Mouse (Mus musculus) gastrocnemius, postnatal 4 days (tissue): ENCODE data around the gene Slc11a1. TPM values are rescaled to one million over a fixed set of nuclear protein-coding genes. Genes with fewer than 3 reads are reported as not detected.
A peak's percentile ranks its signal among the peaks of the same experiment; 100 is the strongest.
"Not testable (repeated sequence)": the region's sequence is repeated elsewhere in the genome, so short reads cannot be mapped to it uniquely, and the experiment has no call there.

Experiments used
- DNase-seq, 2 experiments: peaks; one replicate each; pipeline ENCODE4 v3.0.0; 2021 to 2022; ENCODE audit warnings: low spot score in 2 of 2, mixed read lengths in 2 of 2
- total RNA-seq, 2 experiments: library from RNA; stranded (reverse); gene quantifications; 2 replicates each; pipeline ENCODE4 v1.2.3; 2021

Slc11a1 gene
- total RNA-seq, 2 experiments from 2014 or later = 4.5 to 4.6 TPM

DNA sequence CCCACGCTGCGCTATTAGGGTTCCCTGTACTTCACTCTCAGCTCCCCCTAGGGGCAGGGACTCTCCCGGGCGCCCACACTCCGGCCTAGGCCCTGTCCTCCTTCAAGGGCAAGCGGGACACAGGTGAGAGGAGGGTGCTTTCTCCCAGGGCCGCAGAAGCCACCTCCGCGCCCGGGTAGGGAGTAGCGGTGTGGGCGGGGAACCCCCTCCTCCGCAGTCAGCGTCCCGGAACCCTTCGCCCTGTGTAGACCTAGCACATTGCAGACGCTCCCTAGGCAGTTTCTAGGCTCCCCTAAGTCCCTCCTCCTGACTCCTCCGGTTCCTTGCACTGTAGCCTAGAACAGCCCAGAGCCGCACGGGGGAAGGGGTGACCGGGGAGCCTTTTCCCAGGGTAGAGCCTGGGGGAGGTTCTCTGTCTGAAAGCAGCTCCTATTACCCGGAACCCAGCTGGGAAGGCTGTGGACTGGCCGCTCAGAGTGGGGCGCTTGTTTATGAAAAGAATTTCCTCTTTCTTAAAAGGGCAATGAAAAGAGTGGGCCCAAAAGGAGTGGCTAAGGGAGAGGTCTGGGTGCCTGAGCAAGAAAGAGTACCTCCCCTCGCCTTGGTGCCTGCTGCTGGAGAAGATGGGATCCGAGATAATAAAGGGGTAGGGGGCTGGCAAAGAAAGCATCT is 11.9 kb downstream of the Slc11a1 start:
- DNase-seq = peak; percentile 77 to 91

GRCm38 (mm10) chr1:74387386-74387988 is 12.5 kb downstream of the Slc11a1 start:
- peak in 1 of 2 experiments; percentile 14 for DNase-seq

- DNase-seq = peak in 1 of 2 experiments; percentile 16
Measured at GRCm38 (mm10) chr1:74388398-74388920, 13.5 kb downstream of the Slc11a1 start.

DNA sequence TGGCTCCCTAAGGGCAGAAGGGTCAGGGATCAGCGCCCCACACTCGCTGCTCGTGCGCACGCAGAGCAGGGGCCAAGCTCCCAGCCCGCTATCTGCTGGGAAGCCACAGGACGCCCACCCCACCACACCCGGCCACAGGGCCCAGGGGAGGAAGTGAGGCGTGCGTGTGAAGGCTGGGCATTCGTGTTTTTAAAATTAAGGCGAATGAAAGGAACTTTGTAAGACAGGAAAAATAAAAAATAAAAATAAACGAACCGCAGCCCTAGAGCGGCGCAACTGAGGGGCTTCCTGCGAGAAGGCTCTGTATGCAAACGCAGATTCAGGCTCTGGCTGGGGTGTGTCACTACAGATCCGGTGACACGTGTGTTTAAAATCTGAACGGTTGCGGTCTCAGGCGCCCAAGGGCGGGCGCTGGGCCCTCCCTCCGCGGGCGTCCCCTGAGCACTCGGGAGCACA is 14.9 kb downstream of the Slc11a1 start:
- DNase-seq = peak in 1 of 2 experiments; percentile 17

DNA sequence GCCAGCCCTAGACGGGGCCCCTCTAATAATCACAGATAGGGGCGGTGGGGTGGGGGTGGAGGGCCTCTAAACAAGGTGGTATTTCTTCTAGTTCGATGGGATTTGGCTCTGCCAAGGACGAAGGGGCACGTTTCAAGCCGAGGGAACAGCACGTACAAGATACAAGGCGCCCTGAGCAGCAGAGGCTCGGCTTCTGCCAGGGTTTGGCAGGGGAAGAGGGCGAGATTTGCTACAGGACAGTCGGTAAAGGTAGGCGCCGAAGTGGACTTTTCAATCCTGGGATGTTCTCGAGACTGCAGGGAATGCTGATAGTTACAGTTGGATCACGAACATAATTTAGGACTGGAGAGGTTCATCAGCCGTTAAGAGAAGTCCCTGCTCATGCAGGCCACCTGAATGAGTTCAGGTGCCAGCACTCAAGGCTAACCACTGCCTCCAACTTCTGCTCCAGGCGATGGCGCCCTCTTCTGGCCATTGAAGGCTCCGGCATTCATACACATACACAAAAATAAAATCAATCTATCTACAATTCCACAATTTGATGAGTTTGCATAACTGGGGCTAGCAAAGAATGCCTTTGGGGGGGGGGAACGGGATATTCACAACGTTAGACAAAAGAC is 15.4 kb downstream of the Slc11a1 start:
- peak; percentile 55 to 73 for DNase-seq

- peak; percentile 96 to 99 for DNase-seq
Measured at GRCm38 (mm10) chr1:74390924-74391748, 16.1 kb downstream of the Slc11a1 start, which contains the start of gene Ctdsp1. Ctdsp1 (plus strand) TSS chr1:74391509.

GRCm38 (mm10) chr1:74391844-74392441 is 16.9 kb downstream of the Slc11a1 start:
- peak; percentile 72 to 82 for DNase-seq

DNA sequence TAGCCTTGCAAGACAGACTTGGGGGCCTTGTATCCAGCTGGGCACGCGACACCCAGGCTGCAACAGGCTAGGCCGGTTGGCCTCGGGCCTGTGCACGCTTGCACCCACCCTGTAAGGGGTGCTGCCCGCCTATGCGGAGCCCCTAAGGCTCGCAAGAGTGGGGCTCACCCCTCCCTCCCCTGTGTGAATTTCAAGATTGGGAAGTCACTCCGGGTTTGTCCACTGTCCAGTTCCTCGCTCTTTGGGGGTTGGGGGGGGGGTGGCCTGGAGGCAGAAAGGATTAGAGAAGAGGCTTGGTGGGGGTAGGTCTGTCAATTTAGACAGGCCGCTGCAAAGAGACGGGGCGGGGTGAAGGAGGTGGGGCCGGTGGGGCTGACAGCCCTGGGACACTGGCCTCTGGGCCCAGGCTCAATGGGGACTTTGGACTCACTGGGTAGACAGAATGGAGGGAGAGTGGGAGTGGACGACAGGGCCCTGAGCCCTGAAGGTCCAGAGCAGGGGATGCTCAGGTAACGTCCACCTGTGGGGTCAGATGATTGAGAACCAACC is 17.5 kb downstream of the Slc11a1 start:
- no peak for DNase-seq

- no peak for DNase-seq
Measured at GRCm38 (mm10) chr1:74393010-74393409, 18.0 kb downstream of the Slc11a1 start.

DNA sequence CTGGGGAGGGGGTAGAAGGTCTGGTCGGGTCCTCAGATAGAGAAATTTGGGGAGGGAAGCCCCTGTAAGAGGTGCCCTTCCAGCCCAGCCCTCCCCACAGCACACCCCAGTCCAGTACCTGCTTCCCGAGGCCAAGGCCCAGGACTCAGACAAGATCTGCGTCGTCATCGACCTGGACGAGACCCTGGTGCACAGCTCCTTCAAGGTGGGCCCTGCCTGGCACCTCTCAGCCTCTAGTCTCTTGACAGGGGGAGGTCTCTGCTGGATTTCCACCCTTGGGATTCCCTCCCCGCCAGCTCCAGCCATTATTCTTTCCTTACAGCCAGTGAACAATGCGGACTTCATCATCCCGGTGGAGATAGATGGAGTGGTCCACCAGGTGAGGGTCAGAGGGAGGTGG is 18.7 kb downstream of the Slc11a1 start:
- no peak for DNase-seq

- no peak for DNase-seq
Measured at GRCm38 (mm10) chr1:74394311-74394710, 19.3 kb downstream of the Slc11a1 start.

GRCm38 (mm10) chr1:74394858-74395257 is 19.9 kb downstream of the Slc11a1 start:
- DNase-seq = no peak

DNA sequence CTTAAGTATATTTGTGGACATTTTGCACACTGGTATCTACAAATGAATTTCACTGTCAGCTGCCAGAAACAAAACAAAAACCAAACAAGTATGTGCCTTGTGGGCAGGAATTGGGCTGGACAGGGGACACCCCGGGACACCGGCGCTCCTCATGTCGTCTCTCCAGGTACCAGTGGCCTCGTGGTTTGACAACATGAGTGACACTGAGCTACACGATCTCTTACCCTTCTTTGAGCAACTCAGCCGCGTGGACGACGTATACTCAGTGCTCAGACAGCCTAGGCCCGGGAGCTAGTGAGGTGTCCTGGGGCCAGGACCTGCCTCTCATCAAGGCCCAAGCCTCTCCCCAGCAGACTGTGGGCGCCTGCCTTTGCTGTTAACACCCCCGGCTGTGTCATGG is 20.3 kb downstream of the Slc11a1 start:
- no peak for DNase-seq

- not testable (repeated sequence) for DNase-seq
Measured at GRCm38 (mm10) chr1:74396456-74397222, 21.6 kb downstream of the Slc11a1 start.

GRCm38 (mm10) chr1:74397268-74397918 is 22.4 kb downstream of the Slc11a1 start:
- peak; percentile 98 to 99 for DNase-seq

DNA sequence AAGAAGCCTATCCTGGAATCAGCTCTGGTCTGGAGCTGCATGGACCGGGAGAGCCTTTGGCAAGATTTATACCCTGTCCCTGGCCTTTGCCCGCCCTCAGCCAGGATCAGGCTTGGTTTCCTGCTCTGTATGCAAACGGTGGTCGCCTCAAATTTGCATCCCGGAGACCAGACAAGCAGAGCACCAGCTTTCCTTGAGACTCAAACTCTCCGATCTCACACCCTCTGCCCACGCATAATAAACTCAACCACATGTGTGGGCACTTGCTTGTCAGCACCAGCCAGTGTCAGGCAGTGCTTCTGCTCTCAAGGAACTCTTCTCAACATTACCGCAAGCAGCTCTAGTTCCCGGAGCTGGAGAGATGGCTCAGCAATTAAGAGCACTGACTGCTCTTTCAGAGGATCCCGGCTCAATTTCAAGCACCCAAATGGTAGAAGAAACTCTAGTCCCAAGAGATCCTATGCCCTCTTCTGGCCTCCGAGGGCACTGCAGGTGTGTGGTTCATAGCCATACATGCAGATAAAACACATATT is 23.0 kb downstream of the Slc11a1 start:
- DNase-seq = peak in 1 of 2 experiments; percentile 57

DNA sequence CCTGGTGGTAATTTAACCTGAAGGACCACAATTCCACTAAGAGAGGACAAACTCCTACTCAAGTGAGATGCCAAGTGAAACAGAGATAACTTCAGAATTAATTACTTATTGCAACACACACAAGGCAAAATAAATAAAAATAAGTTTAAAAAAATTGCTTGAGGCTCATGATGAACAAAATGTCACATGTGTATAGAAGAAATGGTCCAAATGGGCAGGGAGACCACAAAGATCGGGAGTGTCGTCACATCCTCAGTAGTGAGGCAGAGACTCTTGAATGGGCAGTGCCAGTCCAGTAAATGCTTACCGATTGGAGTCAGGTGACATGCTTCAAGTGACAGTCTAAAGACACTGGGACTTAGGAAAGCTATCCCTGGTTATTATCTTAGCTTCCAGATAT is 25.5 kb downstream of the Slc11a1 start:
- no peak for DNase-seq

- DNase-seq = no peak
Measured at GRCm38 (mm10) chr1:74401015-74401702, 26.2 kb downstream of the Slc11a1 start.
